Mouse (Mus musculus) ovary, adult 10 weeks (tissue): ENCODE measurements around the gene Serpina6. TPM values are rescaled to one million over a fixed set of nuclear protein-coding genes. Genes with fewer than 3 reads are reported as not detected.

Experiments used
- polyA plus RNA-seq: library from polyadenylated mRNA; stranded (reverse); fragments of 350-450 nt; fragmentation: Illumina TruSeq; extraction: RNeasy Lipid Tissue Mini Kit (QIAGEN cat#74804); gene quantifications from one replicate; pipeline ENCODE4 v1.2.3, GENCODE M21; 2014

Serpina6 gene
- 0.57 TPM for polyA plus RNA-seq

GRCm38 (mm10) chr12:103656848-103657626, at the start of gene Serpina6:
Gene Serpina6 (minus strand): TSS chr12:103657212.

GRCm38 (mm10) chr12:103695429-103695828, 38.4 kb upstream of the Serpina6 start, which contains the start of gene Serpina1f:
Gene Serpina1f (minus strand): TSS chr12:103695529.

GRCm38 (mm10) chr12:103676039-103676438, 19.0 kb upstream of the Serpina6 start, which contains the start of gene Serpina16:
Gene Serpina16 (minus strand): TSS chr12:103676139.

GRCm38 (mm10) chr12:103631203-103631612, 25.8 kb downstream of the Serpina6 start, which contains the start of gene Serpina10:
Gene Serpina10 (minus strand): TSS chr12:103631444.

Other genes with a start within 250 kb of the Serpina6 start
- gene 9330161L09Rik, start 249.4 kb downstream of the Serpina6 start, polyA plus RNA-seq: not detected
- 26.7 TPM for gene Ddx24, start 231.4 kb downstream of the Serpina6 start, polyA plus RNA-seq
- 45.2 TPM for gene Ifi27, start 223.0 kb downstream of the Serpina6 start, polyA plus RNA-seq
- gene Ifi27l2a, start 213.5 kb downstream of the Serpina6 start, polyA plus RNA-seq: 6.4 TPM
- not detected for gene Ifi27l2b, start 200.0 kb downstream of the Serpina6 start, polyA plus RNA-seq
- gene Ppp4r4, start 124.9 kb downstream of the Serpina6 start, polyA plus RNA-seq: 3.4 TPM
- gene Serpina10, start 25.8 kb downstream of the Serpina6 start, polyA plus RNA-seq: not detected
- not detected for gene Serpina16, start 18.9 kb upstream of the Serpina6 start, polyA plus RNA-seq
- not detected for gene Serpina1f, start 38.3 kb upstream of the Serpina6 start, polyA plus RNA-seq
- gene Serpina1d, start 116.4 kb upstream of the Serpina6 start, polyA plus RNA-seq: not detected
- gene Serpina1b, start 173.2 kb upstream of the Serpina6 start, polyA plus RNA-seq: not detected
- not detected for gene Serpina1a, start 206.3 kb upstream of the Serpina6 start, polyA plus RNA-seq
- gene Serpina1c, start 247.7 kb upstream of the Serpina6 start, polyA plus RNA-seq: not detected